Comparison of ENCODE assay signal across 23 mouse cellular contexts in the genomic region with DNA sequence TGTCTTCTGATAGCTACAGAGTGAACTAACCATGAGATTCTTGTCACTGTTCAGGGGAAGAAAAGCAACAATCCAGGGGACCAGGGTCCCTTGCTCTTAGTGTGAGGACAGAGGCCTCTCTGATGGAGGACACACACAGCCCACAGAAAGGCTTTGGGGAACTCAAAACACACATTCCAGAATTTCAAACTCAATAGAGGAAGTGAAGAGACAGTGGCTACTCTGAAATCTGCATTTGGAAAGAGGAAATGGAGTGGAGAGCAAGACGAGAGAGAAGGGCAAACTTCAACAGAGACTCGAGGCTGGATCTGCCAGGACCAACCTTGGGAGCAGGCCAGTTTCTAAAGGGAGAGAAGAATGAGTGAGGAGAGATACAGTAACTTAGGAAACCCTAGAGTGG.
DNase-seq lines count a peak whose midpoint lies in the region; ATAC-seq and TF ChIP-seq lines count a peak whose summit lies in the region.
"Had no signal": no experiment of that assay in that cellular context is flagged by ENCODE, and none has a peak within 500 bp of the region (broad histone marks: within the 10 kb centered on the region; RNA-seq: fewer than 3 reads in every experiment).

No protein-coding gene starts in this region.

- H3K4me3 ChIP-seq in layer of hippocampus, adult 2 months: no peak overlapping the region
- H3K4me3 ChIP-seq: forebrain, embryonic 10.5 days; heart, embryonic 13.5 days; kidney, embryonic 15.5 days; stomach, embryonic 15.5 days had no signal

- no peak for DNase-seq in layer of hippocampus, adult 2 months (ENCODE audit: low spot score in 2 of 2)
- no peak for DNase-seq in layer of hippocampus, adult 11-12 months (ENCODE audit: low spot score)
- DNase-seq in lung, postnatal 36 days: peak; percentile 11
- no peak for DNase-seq in lung, postnatal 14 days
- DNase-seq in cerebellum, adult 18-20 months: no peak
- DNase-seq in frontal cortex, adult 2 months (ENCODE audit: extremely low spot score in 1 of 2, low spot score in 1 of 2): no peak
- DNase-seq: adrenal gland, adult 8-10 months; cerebellum, postnatal 10 days; heart, postnatal 14 days; kidney, postnatal 36 days; lung, postnatal 10 days; thymus, postnatal 25 days had no signal

- TF ChIP-seq CTCF in layer of hippocampus, adult 2 months (conservative IDR thresholded peaks at IDR 0.05): no peak

- ATAC-seq in granulocyte monocyte progenitor cell, adult 5-6 weeks (replicated peaks; ENCODE audit: poor library complexity, severe bottlenecking): peak; percentile 58
- ATAC-seq in monocyte, adult 5-6 weeks (replicated peaks; ENCODE audit: insufficient number of reproducible peaks, low FRiP score, low TSS enrichment, poor library complexity, severe bottlenecking): peak; percentile 54
- ATAC-seq: activated CD4-positive, CD25-positive, alpha-beta regulatory T cell, adult 4 months; intestine, embryonic 16.5 days; midbrain, embryonic 16.5 days had no signal

- H3K27ac ChIP-seq in layer of hippocampus, adult 2 months: peak overlapping the region; percentile 51; the same call in 1 of the 2 replicates
- H3K27ac ChIP-seq: forebrain, embryonic 10.5 days; heart, embryonic 13.5 days; hindbrain, postnatal 0 days; kidney, embryonic 15.5 days; liver, embryonic 14.5 days; stomach, embryonic 15.5 days had no signal
